Mouse (Mus musculus) bone marrow macrophage, adult 2 months (primary cell): ENCODE results near the gene Ess2.

Experiments used
- CTCF ChIP-seq: IDR thresholded peaks from 2 replicates; pipeline ENCODE4 v1.5.1; 2012; ENCODE audit warnings: low read depth, mild to moderate bottlenecking, low read length, moderate library complexity
- POLR2A ChIP-seq: IDR thresholded peaks from 2 replicates; pipeline ENCODE4 v1.6.1; 2012; ENCODE audit warnings: mild to moderate bottlenecking, low read depth, low read length, borderline replicate concordance

GRCm38 (mm10) chr16:17898462-17898861 is 12.7 kb downstream of the Ess2 start, which contains the start of the genes Dgcr2 and Tssk2:
- TF ChIP-seq CTCF (no peak), POLR2A (no peak)
